Mouse (Mus musculus) hindbrain, embryonic 15.5 days (tissue): ENCODE measurements at regions not wholly inside any gene's neighbourhood (a gene's known extent, or its start where the extent isn't known, plus 50 kb on each side); places are given as distances from the start of the nearest gene placed in this dataset.

Experiments used
- ATAC-seq: fragments of 200-750 bp; cut with Nextera tagmentation; 2 replicates; pipeline ENCODE4 v1.8.0; 2017; ENCODE audit warnings: low read depth, moderate number of reproducible peaks, moderate TSS enrichment; ENCODE audit not compliant: low FRiP score
- H3K27ac ChIP-seq: fragments of 300-500 bp; sonication (generic); replicated peaks from 2 replicates; pipeline ENCODE4 v1.5.1; 2015; ENCODE audit warnings: mild to moderate bottlenecking, inconsistent platforms
- H3K27me3 ChIP-seq: fragments of 300-500 bp; sonication (generic); 2 replicates; pipeline ENCODE4 v1.6.1; 2015; ENCODE audit warnings: control low read depth, inconsistent platforms
- H3K36me3 ChIP-seq: fragments of 300-500 bp; sonication (generic); 2 replicates; pipeline ENCODE4 v1.6.1; 2015; ENCODE audit warnings: control low read depth, inconsistent platforms
- H3K4me1 ChIP-seq: fragments of 300-500 bp; sonication (generic); replicated peaks from 2 replicates; pipeline ENCODE4 v1.6.1; 2015; ENCODE audit warnings: control low read depth, inconsistent platforms
- H3K4me2 ChIP-seq: fragments of 300-500 bp; sonication (generic); 2 replicates; pipeline ENCODE4 v1.6.1; 2015; ENCODE audit warnings: moderate library complexity, mild to moderate bottlenecking, inconsistent platforms
- H3K4me3 ChIP-seq: fragments of 300-500 bp; sonication (generic); 2 replicates; pipeline ENCODE4 v1.5.1; 2015; ENCODE audit warnings: mild to moderate bottlenecking, inconsistent platforms
- H3K9ac ChIP-seq: fragments of 300-500 bp; sonication (generic); 2 replicates; pipeline ENCODE4 v1.6.1; 2015; ENCODE audit warnings: inconsistent platforms
- H3K9me3 ChIP-seq: fragments of 300-500 bp; sonication (generic); 2 replicates; pipeline ENCODE4 v1.6.1; 2016; ENCODE audit warnings: control low read depth, inconsistent platforms
- WGBS: fragments of 180-500 bp; shearing (Covaris S2); methylation state at CpG from one replicate; pipeline ENCODE4 v1.1.7; 2015; 5-methylcytosine and 5-hydroxymethylcytosine counted together

DNA sequence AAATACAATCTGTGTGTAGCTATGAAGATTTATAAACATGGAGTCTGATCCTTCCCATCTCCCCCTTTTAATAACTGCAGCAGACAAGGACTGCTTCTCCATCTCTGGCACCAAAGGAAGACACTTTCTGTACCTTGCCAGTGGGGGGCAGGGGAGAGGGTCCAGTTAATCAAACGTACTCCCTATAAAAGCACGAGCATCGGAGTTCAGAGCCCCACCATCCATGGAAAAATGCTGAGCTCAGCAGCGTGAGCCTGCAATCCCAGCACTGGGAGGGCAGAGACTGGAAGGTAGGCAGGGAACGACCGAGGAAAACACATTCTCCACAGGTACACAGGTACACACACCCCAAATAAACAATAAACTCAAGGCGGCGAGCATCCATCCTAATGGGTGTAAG lies 234.1 kb upstream of the Kazn start:
- H3K4me3 ChIP-seq, result no peak overlapping the region
- no peak for ATAC-seq
- H3K27me3 ChIP-seq, result no peaks in the 10 kb centered on the region
- H3K9me3 ChIP-seq, result no peaks in the 10 kb centered on the region
- 63% methylated on average over 8 of the region's 8 CpGs for WGBS
- no peaks in the 10 kb centered on the region for H3K36me3 ChIP-seq
- no peak overlapping the region for H3K27ac ChIP-seq
- peaks cover 33% of the 10 kb centered on the region for H3K4me1 ChIP-seq
- H3K4me2 ChIP-seq, result 0 out of 2 replicates have a peak overlapping the region, but pooled peaks have one; percentile 59
- H3K9ac ChIP-seq, result no peak overlapping the region

DNA sequence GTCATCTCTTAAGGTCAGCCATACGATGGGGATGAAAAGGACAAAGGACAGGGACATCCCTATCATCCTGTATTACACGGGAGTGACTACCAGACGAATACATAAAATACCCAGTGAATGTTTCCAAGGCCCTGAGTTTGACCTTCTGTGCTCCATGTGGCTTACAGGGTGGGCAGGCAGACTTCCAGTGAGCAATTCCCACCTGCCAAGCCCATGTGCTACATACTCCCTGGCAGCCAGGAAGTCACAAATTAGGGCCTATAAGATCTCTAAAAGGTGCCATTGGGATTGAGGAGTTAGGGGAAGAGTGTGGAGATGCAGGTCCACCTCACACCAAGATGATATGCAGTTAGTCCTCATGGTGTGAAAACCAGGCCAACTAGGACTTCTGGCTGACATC lies 233.1 kb upstream of the Kazn start:
- WGBS, result 88% methylated on average over 3 of the region's 3 CpGs
- no peaks in the 10 kb centered on the region for H3K9me3 ChIP-seq
- no peaks in the 10 kb centered on the region for H3K27me3 ChIP-seq
- H3K9ac ChIP-seq, result no peak overlapping the region
- ATAC-seq, result no peak
- H3K4me3 ChIP-seq, result no peak overlapping the region
- H3K4me1 ChIP-seq, result peaks cover 40% of the 10 kb centered on the region
- H3K36me3 ChIP-seq, result no peaks in the 10 kb centered on the region
- H3K27ac ChIP-seq, result no peak overlapping the region
- H3K4me2 ChIP-seq, result no peak overlapping the region

DNA sequence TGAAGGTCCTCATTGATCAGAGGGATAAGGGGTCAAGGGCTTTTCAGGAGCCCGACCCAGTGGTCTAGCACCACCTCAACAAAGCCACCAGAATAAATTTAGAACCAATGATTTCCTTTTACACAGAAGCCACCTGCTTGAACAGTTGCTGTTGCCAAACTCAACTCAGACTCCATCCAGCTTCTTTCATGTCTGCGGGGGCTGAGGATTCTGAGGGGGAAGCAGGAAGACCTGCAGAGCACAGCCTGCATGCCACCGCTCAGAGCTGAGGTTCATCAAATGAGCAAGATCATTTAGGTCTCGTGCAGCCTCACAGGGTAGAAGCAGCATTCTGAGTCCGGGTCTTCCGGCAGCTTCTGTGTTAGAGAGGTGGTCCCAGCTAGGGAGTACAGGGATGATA lies 231.6 kb upstream of the Kazn start:
- Histone ChIP-seq H3K27ac (no peak overlapping the region), H3K9me3 (no peaks in the 10 kb centered on the region), H3K4me3 (no peak overlapping the region), H3K4me1 (peaks cover 40% of the 10 kb centered on the region), H3K27me3 (no peaks in the 10 kb centered on the region), H3K4me2 (no peak overlapping the region), H3K9ac (no peak overlapping the region), H3K36me3 (no peaks in the 10 kb centered on the region)
- ATAC-seq, result no peak
- WGBS, result 85% methylated on average over 6 of the region's 6 CpGs

DNA sequence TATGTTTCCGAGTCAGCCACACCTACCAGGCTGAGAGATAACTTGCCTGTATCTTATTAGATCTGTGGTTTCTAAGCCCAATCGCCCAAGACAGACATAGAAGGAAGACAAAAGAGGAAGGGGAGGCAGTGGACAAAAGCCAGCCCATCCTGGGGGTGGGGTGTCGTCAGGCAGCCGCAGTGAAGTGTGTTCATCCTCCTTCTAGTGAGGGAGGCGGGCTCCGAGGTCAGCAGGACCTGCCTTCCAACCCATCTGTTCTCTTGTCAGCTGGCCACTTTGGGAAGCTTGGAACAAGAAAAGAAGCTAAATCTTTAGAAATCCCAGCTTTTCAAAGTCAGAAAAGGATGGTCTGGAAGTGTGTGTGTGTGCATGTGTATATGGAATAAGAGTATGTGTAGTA lies 228.7 kb upstream of the Kazn start:
- Histone ChIP-seq H3K27me3 (no peaks in the 10 kb centered on the region), H3K9me3 (no peaks in the 10 kb centered on the region), H3K4me2 (no peak overlapping the region), H3K9ac (no peak overlapping the region), H3K4me1 (peaks cover 11% of the 10 kb centered on the region), H3K36me3 (no peaks in the 10 kb centered on the region), H3K27ac (0 out of 2 replicates have a peak overlapping the region, but pooled peaks have one; percentile 14), H3K4me3 (no peak overlapping the region)
- ATAC-seq, result no peak
- WGBS, result 30% methylated on average over 6 of the region's 6 CpGs

DNA sequence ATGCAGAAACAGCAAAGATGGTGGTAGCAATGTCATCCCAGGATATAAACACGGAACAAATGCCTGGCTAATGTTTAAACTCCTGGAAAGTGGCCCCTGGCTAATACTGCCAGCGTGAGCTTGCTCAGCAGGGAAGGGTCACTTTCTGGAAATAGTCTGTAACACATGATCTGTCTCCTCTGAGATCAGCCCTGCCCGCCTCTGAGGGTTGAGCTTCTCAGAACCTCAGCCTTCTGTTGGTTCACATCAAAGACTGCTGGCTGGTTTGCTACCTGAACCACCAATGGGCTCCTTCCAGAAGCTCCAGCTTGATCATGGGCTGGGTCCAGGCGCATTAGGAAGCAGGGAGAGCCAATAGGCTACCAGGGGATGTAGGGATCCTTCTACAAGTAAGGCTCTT lies 226.0 kb upstream of the Kazn start:
- Histone ChIP-seq H3K4me1 (peaks cover 17% of the 10 kb centered on the region), H3K9me3 (no peaks in the 10 kb centered on the region), H3K27me3 (no peaks in the 10 kb centered on the region), H3K4me3 (no peak overlapping the region), H3K27ac (no peak overlapping the region), H3K36me3 (no peaks in the 10 kb centered on the region), H3K9ac (no peak overlapping the region), H3K4me2 (no peak overlapping the region)
- ATAC-seq, result no peak
- WGBS, result 91% methylated on average over 4 of the region's 4 CpGs

DNA sequence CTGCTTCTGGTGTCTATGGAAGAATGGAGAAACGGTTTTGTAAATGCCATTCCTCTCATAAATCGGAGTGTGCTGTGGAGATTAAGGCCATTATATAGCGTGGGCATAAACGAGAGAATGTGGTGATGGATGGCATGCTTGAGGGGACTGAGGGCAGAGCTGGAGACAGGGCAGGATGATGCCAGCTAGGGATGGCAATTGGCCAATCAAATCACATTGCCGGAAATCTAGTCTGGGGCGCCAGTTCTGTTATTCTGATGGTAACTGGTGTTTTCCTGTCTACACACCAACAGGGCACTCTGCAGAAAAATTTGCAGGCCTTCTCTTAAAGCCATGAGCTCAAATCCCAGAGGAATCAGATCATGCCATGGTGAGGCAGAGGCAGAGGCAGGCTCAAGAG lies 224.9 kb upstream of the Kazn start:
- no peaks in the 10 kb centered on the region for H3K27me3 ChIP-seq
- no peaks in the 10 kb centered on the region for H3K36me3 ChIP-seq
- no peak overlapping the region for H3K27ac ChIP-seq
- ATAC-seq, result no peak
- H3K9ac ChIP-seq, result no peak overlapping the region
- 69% methylated on average over 6 of the region's 6 CpGs for WGBS
- peaks cover 17% of the 10 kb centered on the region for H3K4me1 ChIP-seq
- no peak overlapping the region for H3K4me3 ChIP-seq
- H3K4me2 ChIP-seq, result no peak overlapping the region
- H3K9me3 ChIP-seq, result no peaks in the 10 kb centered on the region

DNA sequence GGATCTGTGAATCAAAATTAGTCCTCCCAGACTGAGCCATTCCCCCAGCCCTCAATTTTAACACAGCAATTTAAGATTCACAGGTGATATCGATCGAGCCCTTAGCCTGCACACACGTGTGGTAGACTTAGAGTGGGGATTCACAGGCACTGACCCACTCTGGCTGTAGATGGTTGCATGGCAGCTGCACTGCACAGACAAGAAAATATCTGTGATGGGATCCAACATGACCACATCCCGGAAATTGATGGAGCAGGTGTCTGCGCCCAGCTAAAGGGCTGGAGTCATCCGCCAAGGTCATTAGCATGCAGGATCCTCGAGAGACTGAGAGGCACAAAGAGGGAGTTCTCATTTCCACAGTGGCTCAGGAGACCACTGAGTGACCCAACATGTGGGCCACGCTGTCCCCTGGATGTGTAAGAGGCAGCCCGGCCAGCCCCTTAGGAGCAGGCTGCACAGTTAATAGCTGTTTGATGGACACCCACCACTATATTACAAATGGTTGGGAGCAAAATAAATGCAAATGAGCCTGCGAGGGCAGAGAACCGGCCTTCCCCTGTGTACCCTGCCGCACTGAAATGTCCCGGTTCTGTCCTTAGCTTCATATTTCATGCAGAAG lies 221.4 kb upstream of the Kazn start:
- H3K4me1 ChIP-seq, result peaks cover 9% of the 10 kb centered on the region
- no peak; the same call in 1 of the 2 replicates for ATAC-seq
- H3K27ac ChIP-seq, result 0 out of 2 replicates have a peak overlapping the region, but pooled peaks have one; percentile 17
- no peaks in the 10 kb centered on the region for H3K36me3 ChIP-seq
- no peaks in the 10 kb centered on the region for H3K9me3 ChIP-seq
- 0 out of 2 replicates have a peak overlapping the region, but pooled peaks have one; percentile 4 for H3K4me2 ChIP-seq
- H3K9ac ChIP-seq, result no peak overlapping the region
- H3K27me3 ChIP-seq, result no peaks in the 10 kb centered on the region
- no peak overlapping the region for H3K4me3 ChIP-seq
- 52% methylated on average over 13 of the region's 13 CpGs for WGBS

DNA sequence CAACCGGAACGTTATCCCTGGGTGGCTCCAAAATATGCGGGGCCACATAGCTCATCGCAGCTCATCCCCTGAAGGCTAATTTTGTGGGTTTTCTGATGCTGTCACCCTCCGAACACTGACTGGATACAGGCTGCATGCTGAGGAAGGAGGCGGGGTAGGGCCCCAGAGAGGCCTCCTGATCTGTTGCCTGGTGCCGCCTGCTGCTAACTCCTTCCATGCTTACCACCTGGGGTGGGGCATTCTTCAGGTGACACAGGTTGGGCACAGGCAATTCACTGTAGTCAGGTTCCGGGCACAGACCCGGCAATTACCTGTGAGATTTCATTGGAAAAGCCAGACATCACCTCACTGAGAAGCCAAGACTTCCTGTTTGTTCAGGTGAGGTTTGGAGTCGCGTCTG lies 213.4 kb upstream of the Kazn start:
- Histone ChIP-seq H3K9me3 (no peaks in the 10 kb centered on the region), H3K9ac (no peak overlapping the region), H3K4me1 (peaks cover 22% of the 10 kb centered on the region), H3K4me2 (no peak overlapping the region), H3K36me3 (no peaks in the 10 kb centered on the region), H3K27me3 (no peaks in the 10 kb centered on the region), H3K27ac (no peak overlapping the region), H3K4me3 (no peak overlapping the region)
- 38% methylated on average over 11 of the region's 11 CpGs for WGBS
- ATAC-seq, result no peak

DNA sequence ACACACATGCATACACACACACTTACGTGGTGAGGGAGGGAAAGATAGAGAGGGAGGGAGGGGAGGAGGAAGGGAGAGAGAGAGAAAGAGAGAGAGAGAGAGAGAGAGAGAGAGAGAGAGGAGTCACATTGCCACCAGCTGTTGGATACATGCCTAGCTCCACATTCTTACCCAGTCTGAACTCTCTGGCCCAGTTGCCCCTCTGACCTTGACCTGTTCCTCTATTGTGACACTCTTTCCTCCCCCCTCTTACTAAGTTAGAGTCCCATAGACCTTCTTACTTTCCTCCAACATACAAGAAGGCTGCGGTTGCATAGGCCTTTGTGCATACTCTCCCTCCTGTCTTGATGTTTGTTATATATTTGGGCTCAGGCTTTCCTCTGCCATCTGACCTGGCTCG lies 211.7 kb upstream of the Kazn start:
- no peak overlapping the region for H3K27ac ChIP-seq
- no peaks in the 10 kb centered on the region for H3K36me3 ChIP-seq
- 85% methylated on average over 3 of the region's 3 CpGs for WGBS
- H3K27me3 ChIP-seq, result no peaks in the 10 kb centered on the region
- no peak overlapping the region for H3K9ac ChIP-seq
- H3K4me2 ChIP-seq, result no peak overlapping the region
- H3K4me3 ChIP-seq, result no peak overlapping the region
- no peak for ATAC-seq
- peaks cover 25% of the 10 kb centered on the region for H3K4me1 ChIP-seq
- no peaks in the 10 kb centered on the region for H3K9me3 ChIP-seq

DNA sequence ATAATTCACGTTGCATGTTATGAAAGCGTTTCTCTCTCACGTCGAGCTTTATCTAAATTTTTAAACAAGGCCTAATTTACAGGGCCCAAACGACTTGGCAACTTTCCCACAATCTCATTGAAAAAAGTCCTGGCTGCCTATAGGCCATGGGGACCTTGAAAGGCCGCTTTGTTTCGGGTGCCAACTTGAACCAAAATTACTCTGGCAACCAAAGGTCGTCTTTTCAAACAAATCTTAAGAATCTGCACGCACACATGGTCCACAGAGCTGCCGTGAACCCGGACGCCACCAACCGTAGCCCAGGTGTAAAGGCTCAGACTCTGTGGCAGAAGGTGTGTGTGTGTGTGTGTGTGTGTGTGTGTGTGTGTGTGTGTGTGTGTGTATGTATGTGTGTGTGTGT lies 210.5 kb upstream of the Kazn start:
- 44% methylated on average over 13 of the region's 13 CpGs for WGBS

DNA sequence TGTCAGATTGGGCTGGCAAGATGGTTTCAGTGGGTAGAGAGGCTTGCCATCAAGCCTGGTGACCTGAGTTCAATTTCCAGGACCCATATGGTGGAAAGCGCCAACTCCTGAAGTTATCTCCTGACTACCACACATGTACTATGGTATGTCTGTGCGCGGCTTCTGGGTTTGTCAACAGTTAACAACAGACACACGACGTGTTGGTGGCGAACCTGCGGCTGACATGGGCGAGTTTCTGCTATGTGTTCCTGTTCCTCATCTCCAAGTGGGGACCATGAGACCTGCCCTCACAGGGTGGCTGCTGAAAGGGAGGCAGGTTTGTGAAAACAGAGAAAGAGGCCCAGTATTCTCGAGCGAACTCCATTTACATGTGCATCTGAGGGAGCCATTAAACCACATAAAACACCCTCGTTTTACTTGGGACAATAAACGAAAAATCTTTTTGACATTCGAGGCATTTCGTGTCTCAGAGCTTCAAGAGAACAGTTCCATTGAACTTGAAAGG lies 210.0 kb upstream of the Kazn start:
- no peaks in the 10 kb centered on the region for H3K36me3 ChIP-seq
- no peaks in the 10 kb centered on the region for H3K27me3 ChIP-seq
- peaks cover 20% of the 10 kb centered on the region for H3K4me1 ChIP-seq
- H3K27ac ChIP-seq, result peak overlapping the region; percentile 49
- WGBS, result 65% methylated on average over 14 of the region's 14 CpGs
- no peak overlapping the region for H3K9ac ChIP-seq
- no peaks in the 10 kb centered on the region for H3K9me3 ChIP-seq
- H3K4me3 ChIP-seq, result no peak overlapping the region
- ATAC-seq, result no peak
- H3K4me2 ChIP-seq, result no peak overlapping the region

More for the DNA sequence above, 210.5 kb upstream of the Kazn start:
- no peak overlapping the region for H3K9ac ChIP-seq
- no peak overlapping the region for H3K4me3 ChIP-seq
- peak overlapping the region; percentile 49 for H3K27ac ChIP-seq
- H3K9me3 ChIP-seq, result no peaks in the 10 kb centered on the region
- peaks cover 22% of the 10 kb centered on the region for H3K4me1 ChIP-seq
- no peaks in the 10 kb centered on the region for H3K27me3 ChIP-seq
- 0 out of 2 replicates have a peak, but pooled peaks have one; percentile 4 for ATAC-seq
- no peak overlapping the region for H3K4me2 ChIP-seq
- no peaks in the 10 kb centered on the region for H3K36me3 ChIP-seq

DNA sequence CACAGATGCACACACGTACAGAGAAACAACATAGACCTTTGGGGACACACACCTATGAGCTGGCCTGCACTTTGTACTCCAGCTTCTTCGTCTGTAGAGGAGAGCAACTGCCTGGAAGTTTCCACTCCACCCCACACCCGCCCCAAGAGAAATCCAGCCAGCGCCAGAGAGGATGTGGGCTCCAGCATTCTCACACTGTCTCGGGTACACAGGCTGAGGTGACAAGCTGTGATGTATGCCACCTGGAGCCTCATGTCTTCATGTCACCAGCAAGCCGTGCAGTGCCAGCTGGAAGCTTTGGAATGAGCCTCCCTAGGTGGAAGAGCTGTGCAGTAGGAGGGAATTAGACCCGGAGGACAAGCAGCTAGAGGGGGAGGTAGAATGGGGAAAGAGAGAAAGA lies 208.3 kb upstream of the Kazn start:
- H3K4me3 ChIP-seq, result no peak overlapping the region
- no peaks in the 10 kb centered on the region for H3K27me3 ChIP-seq
- no peak overlapping the region for H3K4me2 ChIP-seq
- no peaks in the 10 kb centered on the region for H3K36me3 ChIP-seq
- no peak overlapping the region for H3K27ac ChIP-seq
- no peak for ATAC-seq
- no peaks in the 10 kb centered on the region for H3K9me3 ChIP-seq
- H3K4me1 ChIP-seq, result peaks cover 18% of the 10 kb centered on the region
- 57% methylated on average over 7 of the region's 7 CpGs for WGBS
- no peak overlapping the region for H3K9ac ChIP-seq

DNA sequence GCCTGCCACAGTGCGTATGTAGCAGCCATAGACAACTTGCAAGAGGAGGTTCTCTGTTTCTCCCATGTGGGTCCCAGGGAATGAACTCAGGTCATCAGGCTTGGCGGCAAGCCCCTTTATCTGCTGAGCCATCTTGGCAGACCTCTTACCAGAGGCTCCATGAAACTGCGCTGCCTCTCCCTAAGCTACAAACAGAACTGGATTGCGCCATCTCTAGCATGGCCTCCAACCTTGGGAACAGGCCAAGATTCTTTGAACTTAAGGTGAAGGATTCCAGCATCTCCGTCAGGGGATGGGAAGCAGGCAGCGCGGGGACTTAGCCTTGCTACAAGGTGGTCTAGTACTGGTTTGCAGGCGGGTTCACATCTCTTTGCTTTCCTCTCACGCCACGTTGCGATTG lies 201.8 kb upstream of the Kazn start:
- H3K9me3 ChIP-seq, result no peaks in the 10 kb centered on the region
- ATAC-seq, result no peak
- no peaks in the 10 kb centered on the region for H3K27me3 ChIP-seq
- H3K4me3 ChIP-seq, result no peak overlapping the region
- no peak overlapping the region for H3K9ac ChIP-seq
- H3K4me1 ChIP-seq, result peaks cover 24% of the 10 kb centered on the region
- no peak overlapping the region for H3K27ac ChIP-seq
- H3K36me3 ChIP-seq, result no peaks in the 10 kb centered on the region
- 85% methylated on average over 11 of the region's 11 CpGs for WGBS
- no peak overlapping the region for H3K4me2 ChIP-seq
